Mouse (Mus musculus) monocyte, adult 59 days (primary cell): ENCODE data around the gene 2810021J22Rik. TPM values are rescaled to one million over a fixed set of nuclear protein-coding genes. Genes with fewer than 3 reads are reported as not detected.

ENCODE experiments used
- total RNA-seq, 2 experiments: library from RNA; stranded (reverse); gene quantifications; one replicate each; pipeline ENCODE4 v1.2.4; 2023

The 2810021J22Rik gene
- total RNA-seq = 1 to 10 TPM; 2.8 to 2.9 TPM

GRCm38 (mm10) chr11:58867039-58867953 lies at the start of gene 2810021J22Rik:
TSS of gene 2810021J22Rik (plus strand) at chr11:58867216.

GRCm38 (mm10) chr11:58828937-58829336 lies 38.1 kb upstream of the 2810021J22Rik start, which contains the start of gene Olfr312:
TSS of gene Olfr312 (plus strand) at chr11:58829237.

DNA sequence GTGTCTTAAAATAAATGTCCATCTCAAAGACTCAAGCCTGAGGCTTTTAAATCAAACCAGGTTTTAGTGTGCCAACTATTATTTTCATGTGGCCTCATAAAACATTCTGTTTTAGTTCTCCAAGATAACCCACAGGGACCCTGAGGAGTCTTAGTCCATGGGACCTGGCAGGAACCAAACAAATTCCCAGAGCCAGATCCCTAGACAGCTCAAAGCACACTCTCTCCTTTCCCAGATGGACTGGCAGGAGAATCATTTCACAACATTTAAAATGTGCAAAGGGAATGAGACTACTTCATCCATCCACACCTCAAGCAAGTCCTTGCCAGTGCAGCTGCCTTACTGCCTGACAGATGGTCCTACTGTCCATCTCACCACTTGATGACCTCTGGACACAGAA lies 28.1 kb upstream of the 2810021J22Rik start, which contains the start of gene Olfr311:
Olfr311 (plus strand) TSS at position 301 of the 400 bp plus-strand sequence.

DNA sequence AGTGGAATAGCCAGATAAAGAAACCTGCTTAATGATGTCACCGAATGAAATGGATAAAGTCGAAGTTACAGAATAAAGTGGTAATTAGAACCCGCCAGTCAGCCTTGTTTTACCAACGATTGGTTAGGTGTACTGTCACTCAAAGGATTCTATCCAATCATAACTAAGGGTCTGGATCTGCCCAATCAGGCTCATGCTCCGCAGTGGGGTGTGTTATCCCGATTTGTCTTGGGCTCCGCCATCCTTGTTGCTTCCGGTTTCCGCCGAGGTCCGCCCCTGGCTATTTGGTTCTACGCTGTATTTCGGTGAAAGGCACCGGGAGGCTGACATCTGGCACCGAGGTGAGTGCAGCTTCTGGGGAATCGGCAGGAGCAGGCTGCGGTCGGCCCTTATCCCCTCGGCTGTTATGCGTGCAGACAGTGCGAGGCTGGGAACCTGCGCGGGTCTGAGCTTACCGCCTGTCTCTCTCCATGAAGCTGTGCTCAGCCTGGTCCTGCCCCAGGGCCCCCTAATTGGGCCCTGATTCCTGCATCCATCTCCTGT lies 20.0 kb upstream of the 2810021J22Rik start, which contains the start of gene Gm12258:
Gm12258 (plus strand) TSS at position 240 of the 543 bp plus-strand sequence.

GRCm38 (mm10) chr11:58903511-58904409 lies 36.7 kb downstream of the 2810021J22Rik start, which contains the start of gene Zfp39:
TSS of gene Zfp39 (minus strand) at chr11:58904225.

DNA sequence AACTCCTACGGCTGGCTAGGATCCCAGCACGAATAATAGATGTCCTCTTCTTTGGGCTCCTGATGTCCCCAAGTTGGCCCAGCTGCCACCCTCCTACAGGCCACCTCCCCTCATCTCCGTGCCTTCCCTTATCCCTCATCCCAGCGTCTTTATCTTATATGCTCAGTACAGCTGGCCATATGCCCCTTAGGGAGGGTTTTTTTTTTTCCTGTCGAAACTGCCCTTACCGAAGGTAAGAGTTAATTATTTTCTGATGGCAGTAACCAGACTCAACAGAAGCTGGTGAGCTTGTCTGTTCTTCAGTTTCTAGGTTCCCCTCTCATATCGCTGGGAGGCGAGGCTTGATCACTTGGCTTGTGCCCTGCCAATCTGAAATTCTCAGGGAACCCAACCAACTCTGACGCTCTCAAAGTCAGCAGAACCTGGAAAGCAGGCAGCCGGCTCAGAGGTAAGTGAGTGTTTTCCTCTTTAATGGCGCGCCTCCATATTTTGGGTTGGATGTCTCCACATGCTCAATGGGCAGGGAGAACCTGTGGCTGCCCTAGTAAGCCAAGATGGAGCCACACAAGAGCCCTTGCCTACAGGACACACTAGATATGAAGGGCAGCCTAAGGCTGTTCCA lies 50.8 kb downstream of the 2810021J22Rik start, which contains the start of gene Btnl10:
Btnl10 (plus strand) TSS at position 164 of the 622 bp plus-strand sequence.

Other genes starting within 250 kb of the 2810021J22Rik start
- gene Olfr323, start 236.7 kb upstream of the 2810021J22Rik start, total RNA-seq = not detected
- gene Trim58, start 226.8 kb upstream of the 2810021J22Rik start, total RNA-seq = not detected
- gene Olfr322, start 208.4 kb upstream of the 2810021J22Rik start, total RNA-seq = not detected
- not detected for gene Olfr320, start 186.1 kb upstream of the 2810021J22Rik start, total RNA-seq
- not detected for gene Olfr319, start 168.1 kb upstream of the 2810021J22Rik start, total RNA-seq
- not detected for gene Olfr318, start 143.2 kb upstream of the 2810021J22Rik start, total RNA-seq
- not detected for gene Olfr317, start 128.0 kb upstream of the 2810021J22Rik start, total RNA-seq
- not detected for gene Olfr316, start 114.5 kb upstream of the 2810021J22Rik start, total RNA-seq
- gene Olfr315, start 94.0 kb upstream of the 2810021J22Rik start, total RNA-seq = not detected
- gene Olfr314, start 84.3 kb upstream of the 2810021J22Rik start, total RNA-seq = not detected
- not detected for gene Fam183b, start 65.3 kb upstream of the 2810021J22Rik start, total RNA-seq
- gene Olfr313, start 52.2 kb upstream of the 2810021J22Rik start, total RNA-seq = not detected
- not detected for gene Olfr312, start 38.0 kb upstream of the 2810021J22Rik start, total RNA-seq
- not detected for gene Olfr311, start 28.0 kb upstream of the 2810021J22Rik start, total RNA-seq
- 1 to 10 TPM; 2.1 to 3.3 TPM for gene Gm12258, start 20.1 kb upstream of the 2810021J22Rik start, total RNA-seq
- gene Zfp39, start 37.0 kb downstream of the 2810021J22Rik start, total RNA-seq = 1 to 10 TPM; 5.3 to 5.6 TPM
- gene Btnl10, start 50.7 kb downstream of the 2810021J22Rik start, total RNA-seq = not detected
- 10 to 100 TPM; 79.4 to 81.0 TPM for gene Rnf187, start 71.7 kb downstream of the 2810021J22Rik start, total RNA-seq
- 1 to 10 TPM; 3.2 TPM for gene Hist3h2ba, start 81.7 kb downstream of the 2810021J22Rik start, total RNA-seq
- gene Hist3h2a, start 87.5 kb downstream of the 2810021J22Rik start, total RNA-seq = 10 to 100 TPM; 29.4 to 31.8 TPM
- gene Trim17, start 87.5 kb downstream of the 2810021J22Rik start, total RNA-seq = under 1 TPM; 0.13 to 0.21 TPM
- 10 to 100 TPM; 40.7 to 41.1 TPM for gene Trim11, start 110.9 kb downstream of the 2810021J22Rik start, total RNA-seq